Mouse (Mus musculus): ENCODE measurements around the gene Crim1.
A peak's percentile ranks its signal among the peaks of the same experiment; 100 is the strongest.

The Crim1 gene

GRCm38 (mm10) chr17:78199626-78200560 is at the start of gene Crim1:
Gene Crim1 (plus strand): TSS chr17:78200248.
- peak in 1 of 2 experiments; percentile 61 for DNase-seq (ENCODE audit: low spot score in 2 of 2)

- DNase-seq (ENCODE audit: low spot score in 2 of 2), result no peak
Observed at GRCm38 (mm10) chr17:78151479-78152282, 48.4 kb upstream of the Crim1 start.

GRCm38 (mm10) chr17:78163278-78163677 is 36.8 kb upstream of the Crim1 start:
- peak in 1 of 2 experiments; percentile 83 for DNase-seq (ENCODE audit: low spot score in 2 of 2)

GRCm38 (mm10) chr17:78163724-78164236 is 36.3 kb upstream of the Crim1 start:
- DNase-seq (ENCODE audit: low spot score in 2 of 2), result no peak

GRCm38 (mm10) chr17:78165855-78166254 is 34.2 kb upstream of the Crim1 start:
- DNase-seq (ENCODE audit: low spot score in 2 of 2), result no peak

GRCm38 (mm10) chr17:78166566-78166965 is 33.5 kb upstream of the Crim1 start:
- DNase-seq (ENCODE audit: low spot score in 2 of 2), result peak; percentile 18 to 25

GRCm38 (mm10) chr17:78172371-78172770 is 27.7 kb upstream of the Crim1 start:
- no peak for DNase-seq (ENCODE audit: low spot score in 2 of 2)

GRCm38 (mm10) chr17:78180766-78181165 is 19.3 kb upstream of the Crim1 start:
- no peak for DNase-seq (ENCODE audit: low spot score in 2 of 2)

- no peak for DNase-seq (ENCODE audit: low spot score in 2 of 2)
Observed at GRCm38 (mm10) chr17:78196184-78196583, 3.9 kb upstream of the Crim1 start.

GRCm38 (mm10) chr17:78197111-78197510 is 2.9 kb upstream of the Crim1 start:
- peak in 1 of 2 experiments; percentile 44 for DNase-seq (ENCODE audit: low spot score in 2 of 2)

GRCm38 (mm10) chr17:78198140-78198539 is 1.9 kb upstream of the Crim1 start:
- DNase-seq (ENCODE audit: low spot score in 2 of 2), result no peak

GRCm38 (mm10) chr17:78198820-78199219 is 1.2 kb upstream of the Crim1 start:
- peak in 1 of 2 experiments; percentile 23 for DNase-seq (ENCODE audit: low spot score in 2 of 2)

- no peak for DNase-seq (ENCODE audit: low spot score in 2 of 2)
Observed at GRCm38 (mm10) chr17:78199231-78199625, 820 bp upstream of the Crim1 start.

- peak in 1 of 2 experiments; percentile 34 for DNase-seq (ENCODE audit: low spot score in 2 of 2)
Observed at GRCm38 (mm10) chr17:78200561-78201220, 643 bp downstream of the Crim1 start.

GRCm38 (mm10) chr17:78201221-78202058 is 1.4 kb downstream of the Crim1 start:
- no peak for DNase-seq (ENCODE audit: low spot score in 2 of 2)

- DNase-seq (ENCODE audit: low spot score in 2 of 2), result no peak
Observed at GRCm38 (mm10) chr17:78202221-78202620, 2.2 kb downstream of the Crim1 start.

GRCm38 (mm10) chr17:78202756-78203155 is 2.7 kb downstream of the Crim1 start:
- no peak for DNase-seq (ENCODE audit: low spot score in 2 of 2)

GRCm38 (mm10) chr17:78203478-78203877 is 3.4 kb downstream of the Crim1 start:
- DNase-seq (ENCODE audit: low spot score in 2 of 2), result no peak

- no peak for DNase-seq (ENCODE audit: low spot score in 2 of 2)
Observed at GRCm38 (mm10) chr17:78206421-78206820, 6.4 kb downstream of the Crim1 start.

- no peak for DNase-seq (ENCODE audit: low spot score in 2 of 2)
Observed at GRCm38 (mm10) chr17:78207246-78207645, 7.2 kb downstream of the Crim1 start.

- no peak for DNase-seq (ENCODE audit: low spot score in 2 of 2)
Observed at GRCm38 (mm10) chr17:78208805-78209204, 8.8 kb downstream of the Crim1 start.

Data from left cerebral cortex, adult 9 months (tissue).